Mouse (Mus musculus): ENCODE measurements around the gene Elfn1. TPM values are rescaled to one million over a fixed set of nuclear protein-coding genes. Genes with fewer than 3 reads are reported as not detected.

Gene Elfn1
- total and polyA plus RNA-seq, 3 experiments: 0.04 to 0.06 TPM; not detected in 1

DNA sequence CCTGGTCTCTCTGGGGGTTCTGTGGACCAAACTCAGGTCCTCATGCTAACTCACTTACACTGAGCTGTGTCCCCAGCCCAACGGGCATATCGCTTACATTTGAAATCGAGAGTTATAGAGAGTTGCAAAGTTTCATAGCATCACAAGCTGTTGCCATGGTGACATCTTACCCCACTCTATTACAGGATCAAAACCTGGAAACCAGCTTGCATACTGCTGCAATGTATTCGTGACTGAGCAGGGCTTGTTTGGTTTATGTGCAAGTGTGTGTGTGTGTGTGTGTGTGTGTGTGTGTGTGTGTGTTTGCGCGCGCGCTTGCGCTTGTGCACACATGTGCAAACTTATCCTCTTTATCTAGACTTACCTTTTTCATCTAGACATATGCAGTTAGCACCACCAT, 71.6 kb downstream of the Elfn1 start:
- Histone ChIP-seq H3K36me3 (replicated peaks in 1 of 2; ENCODE audit: control insufficient read depth in 1 of 2, insufficient read depth in 1 of 2, low read length in 1 of 2) (no peaks in the 10 kb centered on the region), H3K9me3 (replicated peaks; ENCODE audit: low read length) (no peaks in the 10 kb centered on the region), H3K4me3 (replicated peaks in 1 of 3; ENCODE audit: low read depth in 2 of 3, low read length in 2 of 3, poor library complexity in 1 of 3) (no peak overlapping the region), H3K79me2 (replicated peaks; ENCODE audit: control insufficient read depth, extremely low read depth, insufficient read depth, poor library complexity, severe bottlenecking) (no peaks in the 10 kb centered on the region), H3K9ac (ENCODE audit: insufficient read depth, low read depth) (no peak overlapping the region), H3K4me1 (ENCODE audit: control insufficient read depth in 1 of 2, insufficient read depth in 2 of 2) (peaks cover 24 to 48% of the 10 kb centered on the region in 2 experiments), H3K27me3 (replicated peaks) (no peaks in the 10 kb centered on the region), H3K27ac (ENCODE audit: insufficient read depth, low read depth) (no peak overlapping the region), H3K4me2 (ENCODE audit: insufficient read depth, low read depth, poor library complexity, severe bottlenecking) (no peak overlapping the region)
- dilution Hi-C loops (cut with MboI; ENCODE audit: extremely low pct_ligation_motif_present, extremely low pct_unique_long_range_greater_than_20kb, low sequenced_read_pairs): no loop called here
- TF ChIP-seq RAD21 (IDR thresholded peaks at IDR 0.05; ENCODE audit: low read depth, low read length) (no peak), USF1 (IDR thresholded peaks at IDR 0.05; ENCODE audit: low read depth, low read length) (no peak), ZC3H11A (IDR thresholded peaks at IDR 0.05; ENCODE audit: low read depth, low read length) (no peak), MAFK (IDR thresholded peaks at IDR 0.05; ENCODE audit: insufficient replicate concordance, low read length) (no peak), ZKSCAN1 (IDR thresholded peaks at IDR 0.05; ENCODE audit: borderline replicate concordance, low read depth, low read length) (no peak), MYC (IDR thresholded peaks at IDR 0.05; ENCODE audit: low read depth, low read length) (no peak), MEF2A (IDR thresholded peaks at IDR 0.05; ENCODE audit: borderline replicate concordance, low read depth, low read length) (no peak), POLR2AphosphoS2 (IDR thresholded peaks at IDR 0.05; ENCODE audit: low read depth, low read length) (no peak), IRF4 (IDR thresholded peaks at IDR 0.05; ENCODE audit: low read depth, low read length) (no peak), PAX5 (IDR thresholded peaks at IDR 0.05; ENCODE audit: low read length) (no peak), JUND (conservative IDR thresholded peaks at IDR 0.05; ENCODE audit: low read depth, low read length) (no peak), MAX (IDR thresholded peaks at IDR 0.05; ENCODE audit: low read length) (no peak), JUN (IDR thresholded peaks at IDR 0.05; ENCODE audit: insufficient read depth, low read depth, low read length) (no peak), ELF1 (IDR thresholded peaks at IDR 0.05; ENCODE audit: low read depth, low read length) (no peak), RCOR1 (conservative IDR thresholded peaks at IDR 0.05; ENCODE audit: low read depth, low read length) (no peak), GABPA (IDR thresholded peaks at IDR 0.05; ENCODE audit: insufficient replicate concordance, low read depth, low read length) (no peak)
- no peak for DNase-seq (ENCODE audit: extremely low read depth)
- in situ Hi-C loops (cut with MboI; ENCODE audit: low pct_ligation_motif_present, low pct_unique_long_range_greater_than_20kb, low sequenced_read_pairs): no loop called here

DNA sequence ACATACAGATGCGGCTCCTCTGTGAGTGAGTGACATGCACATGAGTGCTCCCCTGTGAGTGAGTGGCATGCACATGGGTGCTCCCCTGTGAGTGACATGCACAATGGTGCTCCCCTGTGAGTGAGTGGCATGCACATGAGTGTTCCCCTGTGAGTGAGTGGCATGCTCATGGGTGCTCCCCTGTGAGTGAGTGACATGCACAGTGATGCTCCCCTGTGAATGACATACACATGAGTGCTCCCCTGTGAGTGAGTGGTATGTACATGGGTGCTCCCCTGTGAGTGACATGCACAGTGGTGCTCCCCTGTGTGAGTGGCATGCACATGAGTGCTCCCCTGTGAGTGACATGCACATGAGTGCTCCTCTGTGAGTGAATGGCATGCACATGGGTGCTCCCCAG, 74.2 kb downstream of the Elfn1 start:
- in situ Hi-C loops (cut with MboI; ENCODE audit: low pct_ligation_motif_present, low pct_unique_long_range_greater_than_20kb, low sequenced_read_pairs) (no loop called here), dilution Hi-C loops (cut with MboI; ENCODE audit: extremely low pct_ligation_motif_present, extremely low pct_unique_long_range_greater_than_20kb, low sequenced_read_pairs) (no loop called here)
- Histone ChIP-seq H3K9me3 (replicated peaks; ENCODE audit: low read length) (peaks cover 2% of the 10 kb centered on the region), H3K27ac (ENCODE audit: insufficient read depth, low read depth) (no peak overlapping the region), H3K9ac (ENCODE audit: insufficient read depth, low read depth) (no peak overlapping the region), H3K36me3 (replicated peaks in 1 of 2; ENCODE audit: control insufficient read depth in 1 of 2, insufficient read depth in 1 of 2, low read length in 1 of 2) (no peaks in the 10 kb centered on the region), H3K4me2 (ENCODE audit: insufficient read depth, low read depth, poor library complexity, severe bottlenecking) (no peak overlapping the region), H3K4me3 (replicated peaks in 1 of 3; ENCODE audit: low read depth in 2 of 3, low read length in 2 of 3, poor library complexity in 1 of 3) (no peak overlapping the region), H3K4me1 (ENCODE audit: control insufficient read depth in 1 of 2, insufficient read depth in 2 of 2) (peaks cover 17 to 27% of the 10 kb centered on the region in 2 experiments), H3K27me3 (replicated peaks) (no peaks in the 10 kb centered on the region), H3K79me2 (replicated peaks; ENCODE audit: control insufficient read depth, extremely low read depth, insufficient read depth, poor library complexity, severe bottlenecking) (no peaks in the 10 kb centered on the region)
- DNase-seq (ENCODE audit: extremely low read depth): no peak
- no peak for TF ChIP-seq MEF2A (IDR thresholded peaks at IDR 0.05; ENCODE audit: borderline replicate concordance, low read depth, low read length)
- TF ChIP-seq BHLHE40 (IDR thresholded peaks at IDR 0.05; ENCODE audit: low read depth, low read length): no peak
- no peak for TF ChIP-seq SMC3 (IDR thresholded peaks at IDR 0.05; ENCODE audit: low read depth, low read length)
- TF ChIP-seq MYC (IDR thresholded peaks at IDR 0.05; ENCODE audit: low read depth, low read length): no peak
- no peak for TF ChIP-seq TBP (conservative IDR thresholded peaks at IDR 0.05; ENCODE audit: low read depth, low read length)
- no peak for TF ChIP-seq PAX5 (IDR thresholded peaks at IDR 0.05; ENCODE audit: low read length)
